Mouse (Mus musculus): ENCODE data around the gene Cfl2.

Cfl2 gene

GRCm38 (mm10) chr12:54830574-54830973 is 32.1 kb downstream of the Cfl2 start:
- DNase-seq (ENCODE audit: low spot score in 2 of 2), result peak; percentile 29 to 73

- DNase-seq (ENCODE audit: low spot score in 2 of 2), result no peak
Observed at GRCm38 (mm10) chr12:54829876-54830275, 32.8 kb downstream of the Cfl2 start.

- no peak for DNase-seq (ENCODE audit: low spot score in 2 of 2)
Observed at GRCm38 (mm10) chr12:54828043-54828442, 34.6 kb downstream of the Cfl2 start.

GRCm38 (mm10) chr12:54825202-54825601 is 37.5 kb downstream of the Cfl2 start:
- DNase-seq (ENCODE audit: low spot score in 2 of 2), result no peak

- peak; percentile 16 to 21 for DNase-seq (ENCODE audit: low spot score in 2 of 2)
Observed at GRCm38 (mm10) chr12:54822836-54823426, 39.7 kb downstream of the Cfl2 start.

- DNase-seq (ENCODE audit: low spot score in 2 of 2), result no peak
Observed at GRCm38 (mm10) chr12:54820684-54821161, 42.0 kb downstream of the Cfl2 start.

- no peak for DNase-seq (ENCODE audit: low spot score in 2 of 2)
Observed at GRCm38 (mm10) chr12:54819181-54819935, 43.3 kb downstream of the Cfl2 start.

GRCm38 (mm10) chr12:54810142-54810541 is 52.5 kb downstream of the Cfl2 start:
- DNase-seq (ENCODE audit: low spot score in 2 of 2), result no peak
